Mouse (Mus musculus) limb, embryonic 10.5 days (tissue): Measurements from ENCODE around the gene Qsox2. TPM values are rescaled to one million over a fixed set of nuclear protein-coding genes. Genes with fewer than 3 reads are reported as not detected.

ENCODE experiments used
- DNase-seq: peaks from one replicate; pipeline ENCODE4 v3.0.0-alpha.2; 2017; ENCODE audit warnings: low spot score
- H3K27ac ChIP-seq: fragments of 300-500 bp; sonication (generic); 2 replicates; pipeline ENCODE4 v1.5.1; 2016; ENCODE audit warnings: mild to moderate bottlenecking
- H3K27me3 ChIP-seq: fragments of 300-500 bp; sonication (generic); 2 replicates; pipeline ENCODE4 v1.6.1; 2016; ENCODE audit warnings: low read depth, mild to moderate bottlenecking; ENCODE audit not compliant: poor library complexity, severe bottlenecking
- H3K36me3 ChIP-seq: fragments of 300-500 bp; sonication (generic); 2 replicates; pipeline ENCODE4 v1.6.1; 2016; ENCODE audit warnings: mild to moderate bottlenecking, moderate library complexity
- H3K4me1 ChIP-seq: fragments of 300-500 bp; sonication (generic); 2 replicates; pipeline ENCODE4 v1.6.1; 2016
- H3K4me3 ChIP-seq: fragments of 300-500 bp; sonication (generic); 2 replicates; pipeline ENCODE4 v1.5.1; 2016; ENCODE audit warnings: mild to moderate bottlenecking, moderate library complexity
- H3K9me3 ChIP-seq: fragments of 300-500 bp; sonication (generic); replicated peaks from 2 replicates; pipeline ENCODE4 v1.6.1; 2016; ENCODE audit warnings: mild to moderate bottlenecking
- WGBS: fragments of 180-500 bp; shearing (Covaris S2); methylation state at CpG from one replicate; pipeline ENCODE4 v1.1.7; 2016; 5-methylcytosine and 5-hydroxymethylcytosine counted together
- polyA plus RNA-seq: library from polyadenylated mRNA; unstranded; fragments of >200 nt; fragmentation: Nextera tagmentation; extraction: Ambion mirVana; gene quantifications from 2 replicates; pipeline ENCODE4 v1.2.1, GENCODE M21; 2016

Gene Qsox2
- 14.7 and 16.1 TPM in 2 replicates for polyA plus RNA-seq

DNA sequence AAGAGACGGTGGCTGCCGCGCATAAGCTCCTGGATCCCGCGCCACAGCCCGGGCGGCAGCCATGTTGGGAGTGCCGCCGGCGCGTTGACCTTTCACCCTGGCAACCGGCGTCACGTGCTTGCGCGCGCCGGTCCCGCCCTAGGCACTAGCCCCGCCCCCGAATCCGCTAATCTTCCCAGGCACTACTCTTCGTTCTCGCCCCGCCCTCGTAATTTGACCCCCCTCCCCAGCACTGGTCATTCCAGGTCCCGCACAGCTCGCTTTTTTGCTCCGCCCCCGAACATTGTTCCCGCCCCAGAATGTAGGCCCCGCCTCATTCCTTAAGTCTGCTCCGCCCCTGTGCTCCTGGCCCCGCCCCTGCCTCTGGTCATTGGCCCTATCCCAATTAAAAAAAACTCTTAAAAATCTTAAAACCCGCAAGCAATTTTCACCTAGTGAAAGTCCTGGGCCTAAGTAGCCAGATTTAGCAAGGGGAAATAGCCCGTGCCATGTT, at the start of gene Qsox2:
TSS of gene Qsox2 (minus strand) at position 236 of the 493 bp plus-strand sequence.
- H3K36me3 ChIP-seq, result peaks cover 6% of the 10 kb centered on the region; the same call in 1 of the 2 replicates
- H3K27me3 ChIP-seq, result no peaks in the 10 kb centered on the region
- no peaks in the 10 kb centered on the region for H3K9me3 ChIP-seq
- H3K4me1 ChIP-seq, result peaks cover 26% of the 10 kb centered on the region
- WGBS, result 1% methylated on average over 36 of the region's 36 CpGs
- H3K27ac ChIP-seq, result peak within 1 kb of the TSS; percentile 92
- H3K4me3 ChIP-seq, result peak within 1 kb of the TSS; percentile 97
- DNase-seq, result peak; percentile 98

DNA sequence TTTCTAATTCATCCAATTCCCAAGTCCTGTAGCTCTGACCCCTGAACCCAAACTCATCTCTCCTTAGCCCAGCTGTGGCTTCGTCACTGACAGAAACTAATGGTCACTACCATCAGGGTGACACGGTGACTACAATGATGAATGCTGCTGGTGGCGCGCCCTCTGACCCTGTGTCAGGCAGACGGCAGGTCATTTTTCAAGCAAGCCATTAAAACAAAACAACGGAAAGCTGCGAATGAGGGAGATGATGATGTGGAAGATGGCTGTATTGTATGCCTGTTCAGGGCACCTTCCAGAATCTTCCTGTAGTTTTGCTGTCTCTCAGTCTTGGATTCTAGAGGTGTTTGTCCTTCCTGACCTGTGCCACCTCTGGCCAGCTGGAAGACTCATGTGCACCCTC, 49.1 kb upstream of the Qsox2 start:
- Histone ChIP-seq H3K4me1 (peaks cover 10% of the 10 kb centered on the region), H3K9me3 (no peaks in the 10 kb centered on the region), H3K36me3 (no peaks in the 10 kb centered on the region), H3K4me3 (no peak overlapping the region), H3K27me3 (no peaks in the 10 kb centered on the region), H3K27ac (no peak overlapping the region)
- 44% methylated on average over 7 of the region's 7 CpGs for WGBS
- DNase-seq, result no peak

DNA sequence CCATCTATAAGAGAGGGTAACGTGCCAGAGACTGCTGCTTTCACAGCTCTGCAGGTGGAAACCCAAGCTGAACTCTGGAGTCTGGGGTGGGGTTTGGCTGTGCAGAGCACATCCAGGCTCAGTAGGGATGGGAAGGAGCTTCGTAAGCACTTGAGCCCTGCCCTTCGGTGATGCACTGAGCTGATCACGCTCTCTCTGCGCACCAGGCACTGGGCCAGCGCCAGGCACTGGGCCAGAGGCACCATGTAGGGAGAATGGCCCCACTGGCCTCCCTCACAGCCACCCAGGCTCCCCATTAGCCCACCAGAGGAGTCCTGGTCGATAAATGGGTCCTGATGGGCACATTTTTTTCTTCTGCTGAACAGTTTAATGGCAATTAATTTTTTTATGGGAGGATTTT, 48.5 kb upstream of the Qsox2 start:
- no peaks in the 10 kb centered on the region for H3K9me3 ChIP-seq
- no peak for DNase-seq
- H3K4me3 ChIP-seq, result no peak overlapping the region
- H3K27me3 ChIP-seq, result peaks cover 3% of the 10 kb centered on the region; the same call in 1 of the 2 replicates
- H3K4me1 ChIP-seq, result peaks cover 10% of the 10 kb centered on the region
- H3K27ac ChIP-seq, result no peak overlapping the region
- 69% methylated on average over 7 of the region's 7 CpGs for WGBS
- no peaks in the 10 kb centered on the region for H3K36me3 ChIP-seq

DNA sequence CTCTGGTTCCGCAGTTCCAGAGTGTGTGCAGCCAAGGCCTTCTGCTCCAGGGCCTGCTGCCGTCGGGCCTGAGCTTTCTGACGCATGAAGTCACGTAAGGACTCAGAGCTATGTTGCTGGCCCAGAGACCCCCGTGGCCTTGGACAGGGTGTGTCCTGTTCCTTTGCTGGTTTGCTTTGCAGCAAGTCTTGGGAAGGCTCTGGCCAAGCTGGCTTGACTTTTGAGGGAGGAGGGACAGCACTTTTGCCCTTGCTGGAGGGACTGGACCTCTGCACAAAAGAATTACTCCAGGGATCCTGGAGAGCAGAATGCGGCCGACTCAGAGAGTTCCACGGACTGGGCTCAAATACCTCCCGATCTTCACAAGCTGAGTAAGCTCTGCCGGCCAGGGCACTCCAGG, 43.3 kb upstream of the Qsox2 start:
- peaks cover 13% of the 10 kb centered on the region; the same call in 1 of the 2 replicates for H3K27me3 ChIP-seq
- H3K9me3 ChIP-seq, result no peaks in the 10 kb centered on the region
- no peaks in the 10 kb centered on the region for H3K36me3 ChIP-seq
- no peak for DNase-seq
- H3K27ac ChIP-seq, result 0 out of 2 replicates have a peak overlapping the region, but pooled peaks have one; percentile 4
- H3K4me3 ChIP-seq, result no peak overlapping the region
- WGBS, result 84% methylated on average over 11 of the region's 11 CpGs
- H3K4me1 ChIP-seq, result peaks cover 1% of the 10 kb centered on the region; the same call in 1 of the 2 replicates

DNA sequence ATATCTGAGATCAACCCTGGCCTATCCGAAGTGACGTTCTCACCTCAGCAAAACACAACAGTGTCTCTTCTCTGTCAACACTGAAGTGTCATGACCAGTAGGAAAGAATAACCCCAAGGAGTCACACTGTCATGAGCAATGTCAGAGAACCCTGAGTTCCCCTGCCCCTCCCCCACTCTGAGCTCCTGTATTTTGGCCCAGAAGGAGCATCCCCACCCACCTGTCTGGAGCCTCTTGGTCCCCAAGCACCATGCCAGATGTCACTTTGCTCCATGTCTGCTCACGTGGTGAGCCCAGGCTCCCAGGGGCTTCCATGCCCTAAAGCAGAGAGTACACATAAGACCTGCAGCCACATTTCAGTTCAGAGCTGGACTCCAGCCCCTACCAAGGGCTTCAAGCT, 42.4 kb upstream of the Qsox2 start:
- no peak for DNase-seq
- peaks cover 13% of the 10 kb centered on the region; the same call in 1 of the 2 replicates for H3K27me3 ChIP-seq
- no peak overlapping the region for H3K4me3 ChIP-seq
- H3K4me1 ChIP-seq, result peaks cover under 1% of the 10 kb centered on the region; the same call in 1 of the 2 replicates
- H3K36me3 ChIP-seq, result no peaks in the 10 kb centered on the region
- no peak overlapping the region for H3K27ac ChIP-seq
- H3K9me3 ChIP-seq, result no peaks in the 10 kb centered on the region
- 87% methylated on average over 3 of the region's 3 CpGs for WGBS

DNA sequence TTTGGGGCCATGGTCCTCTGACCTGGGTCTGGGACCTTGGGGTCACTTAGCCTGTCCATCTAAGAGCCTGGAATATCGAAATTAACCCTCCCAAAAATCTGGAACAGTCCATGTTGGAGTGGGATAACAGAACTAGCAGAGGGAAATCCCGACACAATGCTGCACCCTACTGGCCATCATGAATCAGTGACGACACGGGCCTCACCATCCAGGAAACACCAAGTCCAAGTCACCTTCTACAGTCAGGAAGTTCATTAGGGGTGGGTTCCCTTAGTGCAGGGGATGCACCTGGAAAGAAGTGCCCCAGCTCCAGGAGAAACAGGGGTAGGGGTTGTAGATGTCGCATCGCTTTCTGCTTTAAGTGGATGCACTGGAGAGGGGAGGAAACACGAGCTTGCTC, 36.3 kb upstream of the Qsox2 start:
- DNase-seq, result peak; percentile 72
- no peaks in the 10 kb centered on the region for H3K9me3 ChIP-seq
- H3K27me3 ChIP-seq, result no peaks in the 10 kb centered on the region
- H3K4me3 ChIP-seq, result no peak overlapping the region
- no peaks in the 10 kb centered on the region for H3K36me3 ChIP-seq
- 19% methylated on average over 7 of the region's 7 CpGs for WGBS
- H3K4me1 ChIP-seq, result peaks cover 17% of the 10 kb centered on the region
- H3K27ac ChIP-seq, result no peak overlapping the region

DNA sequence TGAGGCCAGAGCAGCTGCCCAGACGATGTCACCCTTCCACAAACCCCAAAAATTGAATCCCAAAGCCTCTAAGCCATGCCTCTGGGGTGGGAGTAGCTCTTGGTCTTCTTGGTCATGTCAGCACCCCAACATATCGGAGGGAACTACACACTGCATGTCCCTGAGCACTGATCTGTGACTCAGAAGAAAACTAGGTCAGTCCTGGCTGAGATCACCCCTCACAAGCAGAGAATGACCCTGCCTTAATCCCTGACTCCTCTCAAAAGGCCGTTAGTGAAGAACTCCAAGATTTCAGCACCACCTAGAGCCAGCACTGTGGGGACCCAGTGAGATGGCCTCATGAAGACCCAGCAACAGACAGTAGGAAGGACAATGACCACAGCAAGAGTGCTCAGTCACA, 30.9 kb upstream of the Qsox2 start:
- Histone ChIP-seq H3K27me3 (no peaks in the 10 kb centered on the region), H3K4me1 (peaks cover 11% of the 10 kb centered on the region), H3K27ac (no peak overlapping the region), H3K36me3 (no peaks in the 10 kb centered on the region), H3K9me3 (no peaks in the 10 kb centered on the region), H3K4me3 (no peak overlapping the region)
- 68% methylated on average over 3 of the region's 3 CpGs for WGBS
- no peak for DNase-seq

DNA sequence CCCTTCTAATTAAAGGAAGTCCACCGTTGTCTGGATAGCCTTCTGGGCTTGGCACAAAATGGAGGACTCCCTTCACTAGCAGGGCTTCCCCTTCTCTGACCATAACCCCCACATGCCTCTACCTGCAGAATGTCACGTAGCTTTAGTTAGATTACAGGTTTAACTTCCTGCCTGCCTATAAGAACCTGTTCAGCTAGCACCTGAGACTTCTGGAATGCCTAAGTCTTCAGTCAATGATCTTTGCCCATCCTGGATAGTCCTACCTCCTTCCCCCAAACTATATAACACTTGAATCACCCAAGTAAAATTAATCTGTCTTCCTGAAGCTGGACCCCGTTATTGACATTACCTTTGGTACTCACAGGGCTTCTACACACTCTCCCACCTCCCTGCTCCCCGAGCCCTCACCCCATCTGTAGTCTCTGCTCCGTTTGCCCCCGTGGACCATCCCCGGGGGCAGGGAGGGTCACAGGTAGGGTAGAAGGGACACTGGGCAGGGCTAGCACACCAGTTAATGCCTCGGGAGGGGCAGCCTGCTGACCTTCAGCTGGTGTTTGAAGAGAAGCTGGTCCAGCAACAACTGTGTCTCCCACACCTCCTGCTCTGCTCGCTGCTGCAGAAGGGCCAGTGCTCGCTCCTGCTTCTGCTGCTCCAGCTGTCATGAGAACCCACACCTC, 28.9 kb upstream of the Qsox2 start:
- Histone ChIP-seq H3K4me1 (peaks cover 11% of the 10 kb centered on the region), H3K27ac (no peak overlapping the region), H3K36me3 (no peaks in the 10 kb centered on the region), H3K27me3 (no peaks in the 10 kb centered on the region), H3K4me3 (no peak overlapping the region), H3K9me3 (no peaks in the 10 kb centered on the region)
- WGBS, result 80% methylated on average over 10 of the region's 10 CpGs
- no peak for DNase-seq

DNA sequence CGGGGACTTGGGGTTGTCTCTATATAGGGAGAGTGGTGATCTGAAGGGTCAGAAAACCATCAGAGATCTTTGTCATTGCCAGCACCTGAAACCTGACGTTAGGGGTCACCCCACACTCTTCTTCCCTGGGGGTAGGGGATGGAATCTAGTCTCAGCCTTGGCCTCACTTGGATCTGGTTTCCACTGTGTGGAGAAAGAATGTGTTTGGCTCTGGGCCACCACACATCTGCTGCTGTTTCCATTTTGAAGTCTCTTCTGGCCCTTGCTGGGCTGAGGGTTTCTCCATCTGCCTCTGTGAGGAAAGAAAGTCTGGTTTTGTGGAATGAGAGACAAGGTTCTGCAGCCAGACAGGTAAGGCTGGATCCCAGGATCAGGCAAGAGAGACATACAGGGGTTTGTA, 27.8 kb upstream of the Qsox2 start:
- H3K9me3 ChIP-seq, result no peaks in the 10 kb centered on the region
- WGBS, result 81% methylated on average over 2 of the region's 2 CpGs
- H3K27me3 ChIP-seq, result no peaks in the 10 kb centered on the region
- no peaks in the 10 kb centered on the region for H3K36me3 ChIP-seq
- H3K4me1 ChIP-seq, result peaks cover 11% of the 10 kb centered on the region
- H3K27ac ChIP-seq, result no peak overlapping the region
- no peak for DNase-seq
- no peak overlapping the region for H3K4me3 ChIP-seq

DNA sequence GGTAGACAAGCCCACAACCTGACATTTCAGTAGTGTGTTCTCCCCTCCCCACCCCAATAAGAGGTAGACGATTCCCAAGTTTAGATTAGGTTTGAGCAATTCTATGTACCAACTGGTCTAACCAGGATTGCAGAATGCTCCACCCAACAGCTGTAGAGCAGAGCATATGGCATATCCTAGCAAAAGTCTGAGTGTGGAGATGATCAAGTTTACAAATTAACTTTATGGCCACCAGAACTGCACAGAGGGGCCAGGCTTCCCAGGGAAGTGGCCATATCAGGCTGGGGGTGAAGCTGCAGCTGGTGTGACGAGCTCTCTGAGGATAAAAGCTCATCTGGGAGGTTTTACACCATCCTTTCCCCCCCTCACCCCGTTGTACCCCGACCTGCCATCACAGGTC, 27.3 kb upstream of the Qsox2 start:
- WGBS, result 77% methylated on average over 4 of the region's 4 CpGs
- Histone ChIP-seq H3K4me3 (no peak overlapping the region), H3K27me3 (no peaks in the 10 kb centered on the region), H3K36me3 (no peaks in the 10 kb centered on the region), H3K27ac (no peak overlapping the region), H3K4me1 (peaks cover 6% of the 10 kb centered on the region), H3K9me3 (no peaks in the 10 kb centered on the region)
- no peak for DNase-seq

DNA sequence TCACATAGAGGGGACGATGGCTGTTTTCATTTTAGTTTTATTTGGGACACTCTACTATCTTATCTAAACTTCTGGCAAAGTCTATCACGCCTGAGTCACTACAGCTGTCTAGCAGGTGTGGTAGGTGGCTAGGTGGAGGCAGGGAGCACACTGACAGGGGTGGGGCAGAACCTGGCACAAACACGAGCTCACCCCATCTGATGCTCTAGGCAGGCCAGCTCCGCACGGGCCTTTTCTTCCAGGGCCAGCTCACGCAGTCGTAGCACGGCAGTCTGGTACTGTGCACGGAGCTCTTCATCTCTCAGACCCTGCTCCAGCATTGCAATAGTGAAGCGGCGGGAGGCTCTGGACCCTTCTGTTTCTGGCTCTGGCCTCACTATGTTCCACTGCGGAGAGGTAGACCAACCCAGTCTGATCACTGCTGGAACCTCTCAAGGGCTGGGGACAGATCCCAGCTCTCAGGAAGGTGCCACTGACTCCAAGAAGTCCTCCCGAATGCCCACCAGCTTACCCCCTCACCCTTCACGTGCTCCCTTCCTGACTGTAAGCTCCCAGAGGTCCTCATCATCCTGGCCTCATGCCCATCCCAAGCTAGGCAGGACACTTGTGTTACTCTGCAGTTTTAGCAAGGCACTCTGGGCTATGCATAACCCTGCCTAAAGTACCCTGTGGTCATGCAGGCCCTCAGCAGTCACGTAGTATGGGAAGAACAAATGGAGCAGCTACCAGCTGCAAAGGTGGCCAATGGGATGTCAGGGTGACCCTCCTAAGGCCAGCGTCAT, 20.2 kb upstream of the Qsox2 start:
- Histone ChIP-seq H3K4me3 (no peak overlapping the region), H3K36me3 (no peaks in the 10 kb centered on the region), H3K27ac (no peak overlapping the region), H3K9me3 (no peaks in the 10 kb centered on the region), H3K4me1 (0 out of 2 replicates have a peak, but pooled peaks cover 3% of the 10 kb centered on the region), H3K27me3 (peaks cover 8% of the 10 kb centered on the region; the same call in 1 of the 2 replicates)
- DNase-seq, result no peak
- 88% methylated on average over 16 of the region's 16 CpGs for WGBS

DNA sequence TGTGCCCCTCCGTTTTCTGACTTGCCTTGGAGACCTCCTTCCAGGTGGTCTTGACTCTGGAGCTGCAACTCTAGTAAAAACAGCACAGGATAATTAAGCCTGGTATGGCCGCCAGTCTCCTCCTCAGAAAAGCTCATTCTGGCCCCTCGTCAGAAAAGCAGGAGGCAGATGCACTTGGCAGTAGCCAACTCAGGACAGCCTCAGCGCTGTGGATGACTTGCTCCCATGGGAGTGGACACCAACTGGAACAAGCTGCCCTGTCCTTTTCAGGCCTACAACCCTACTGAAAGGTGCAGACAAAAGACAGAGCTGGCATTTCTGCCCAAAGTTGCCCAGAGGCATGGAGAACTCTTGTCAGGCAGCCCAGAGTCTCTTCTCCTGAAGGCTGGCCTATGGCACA, 17.5 kb upstream of the Qsox2 start:
- Histone ChIP-seq H3K4me1 (0 out of 2 replicates have a peak, but pooled peaks cover 3% of the 10 kb centered on the region), H3K4me3 (no peak overlapping the region), H3K9me3 (no peaks in the 10 kb centered on the region), H3K27ac (no peak overlapping the region), H3K27me3 (peaks cover 8% of the 10 kb centered on the region; the same call in 1 of the 2 replicates), H3K36me3 (no peaks in the 10 kb centered on the region)
- DNase-seq, result no peak
- WGBS, result 49% methylated on average over 4 of the region's 4 CpGs
